Mouse (Mus musculus) kidney, embryonic 14.5 days (tissue): ENCODE data around the gene Aoc3. TPM values are rescaled to one million over a fixed set of nuclear protein-coding genes. Genes with fewer than 3 reads are reported as not detected.

Experiments
- ATAC-seq: fragments of 200-750 bp; cut with Nextera tagmentation; 2 replicates; pipeline ENCODE4 v1.8.0; 2017; ENCODE audit warnings: moderate number of reproducible peaks, mild to moderate bottlenecking, moderate TSS enrichment, moderate library complexity; ENCODE audit not compliant: low FRiP score, low TSS enrichment
- H3K27ac ChIP-seq: fragments of 300-500 bp; sonication (generic); 2 replicates; pipeline ENCODE4 v1.5.1; 2014; ENCODE audit warnings: low read depth, mild to moderate bottlenecking, low read length, moderate library complexity, mixed read lengths
- H3K27me3 ChIP-seq: fragments of 300-500 bp; sonication (generic); 2 replicates; pipeline ENCODE4 v1.6.1; 2014; ENCODE audit warnings: mild to moderate bottlenecking, low read length; ENCODE audit not compliant: control insufficient read depth, insufficient read depth
- H3K36me3 ChIP-seq: fragments of 300-500 bp; sonication (generic); 2 replicates; pipeline ENCODE4 v1.6.1; 2014; ENCODE audit warnings: low read length, mixed read lengths; ENCODE audit not compliant: control insufficient read depth, insufficient read depth
- H3K4me1 ChIP-seq: fragments of 300-500 bp; sonication (generic); 2 replicates; pipeline ENCODE4 v1.6.1; 2014; ENCODE audit warnings: low read length, mixed read lengths; ENCODE audit not compliant: control insufficient read depth, insufficient read depth
- H3K4me2 ChIP-seq: fragments of 300-500 bp; sonication (generic); replicated peaks from 2 replicates; pipeline ENCODE4 v1.6.1; 2014; ENCODE audit warnings: low read depth, mild to moderate bottlenecking, low read length
- H3K4me3 ChIP-seq: fragments of 300-500 bp; sonication (generic); 2 replicates; pipeline ENCODE4 v1.5.1; 2014; ENCODE audit warnings: mild to moderate bottlenecking, low read length
- H3K9ac ChIP-seq: fragments of 300-500 bp; sonication (generic); 2 replicates; pipeline ENCODE4 v1.6.1; 2014; ENCODE audit warnings: low read depth, mild to moderate bottlenecking, low read length, moderate library complexity
- H3K9me3 ChIP-seq: fragments of 300-500 bp; sonication (generic); 2 replicates; pipeline ENCODE4 v1.6.1; 2016; ENCODE audit warnings: low read length; ENCODE audit not compliant: control insufficient read depth
- WGBS: fragments of 180-500 bp; shearing (Covaris S2); extraction: QIAGEN DNeasy Blood & Tissue Kit; methylation state at CpG from one replicate; pipeline ENCODE4 v1.1.7; 2014; 5-methylcytosine and 5-hydroxymethylcytosine counted together
- polyA plus RNA-seq: library from polyadenylated mRNA; unstranded; fragments of >200 nt; fragmentation: Nextera tagmentation; extraction: Ambion mirVana; gene quantifications from 2 replicates; pipeline ENCODE4 v1.2.1, GENCODE M21; 2014

The Aoc3 gene
- polyA plus RNA-seq, 1 experiment from 2014 or later = 0.37 TPM

DNA sequence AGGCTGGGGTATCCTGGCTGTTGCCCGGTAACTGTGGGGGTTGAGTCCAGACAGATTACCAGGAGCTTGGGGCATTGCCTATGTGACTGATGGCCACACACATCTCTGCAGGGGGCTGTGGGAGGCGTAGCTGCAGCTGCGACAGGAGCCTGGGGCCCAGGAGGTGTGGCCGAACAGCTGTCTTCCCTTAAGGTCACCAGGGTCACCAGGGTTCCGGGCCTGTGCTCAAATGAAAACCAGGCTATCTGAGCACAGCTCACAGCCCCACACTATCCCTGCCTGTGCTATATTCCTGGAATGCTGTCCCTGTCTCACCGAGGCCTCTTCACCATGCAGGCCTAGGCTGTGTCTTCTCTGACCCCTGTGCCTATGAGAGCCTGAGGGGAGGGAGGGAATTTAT lies 4.1 kb downstream of the Aoc3 start:
- H3K36me3 ChIP-seq = no peaks in the 10 kb centered on the region
- no peaks in the 10 kb centered on the region for H3K27me3 ChIP-seq
- H3K4me1 ChIP-seq = peaks cover 14% of the 10 kb centered on the region; the same call in 1 of the 2 replicates
- no peak for ATAC-seq
- H3K9ac ChIP-seq = no peak overlapping the region
- no peak overlapping the region for H3K4me2 ChIP-seq
- no peaks in the 10 kb centered on the region for H3K9me3 ChIP-seq
- no peak overlapping the region for H3K4me3 ChIP-seq
- no peak overlapping the region for H3K27ac ChIP-seq
- WGBS = 8% methylated on average over 6 of the region's 6 CpGs

DNA sequence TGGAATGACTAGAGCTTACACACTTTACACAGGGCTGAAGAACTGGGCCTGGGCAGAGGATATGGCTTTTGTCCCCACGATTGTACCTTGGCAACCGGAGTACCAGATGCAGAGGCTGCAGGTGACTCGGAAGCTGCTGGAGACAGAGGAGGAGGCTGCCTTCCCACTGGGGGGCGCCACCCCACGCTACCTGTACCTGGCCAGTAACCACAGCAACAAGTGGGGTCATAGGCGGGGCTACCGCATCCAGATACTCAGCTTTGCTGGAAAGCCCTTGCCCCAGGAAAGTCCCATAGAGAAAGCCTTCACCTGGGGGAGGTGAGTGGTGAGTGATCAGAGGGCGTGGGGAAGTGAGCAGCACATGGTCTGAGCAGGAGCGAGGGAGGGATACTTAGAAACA lies 5.3 kb downstream of the Aoc3 start:
- no peaks in the 10 kb centered on the region for H3K9me3 ChIP-seq
- H3K4me1 ChIP-seq = peaks cover 14% of the 10 kb centered on the region; the same call in 1 of the 2 replicates
- no peak overlapping the region for H3K4me2 ChIP-seq
- H3K27me3 ChIP-seq = no peaks in the 10 kb centered on the region
- no peaks in the 10 kb centered on the region for H3K36me3 ChIP-seq
- no peak overlapping the region for H3K9ac ChIP-seq
- H3K27ac ChIP-seq = no peak overlapping the region
- no peak for ATAC-seq
- no peak overlapping the region for H3K4me3 ChIP-seq
- 83% methylated on average over 9 of the region's 9 CpGs for WGBS

DNA sequence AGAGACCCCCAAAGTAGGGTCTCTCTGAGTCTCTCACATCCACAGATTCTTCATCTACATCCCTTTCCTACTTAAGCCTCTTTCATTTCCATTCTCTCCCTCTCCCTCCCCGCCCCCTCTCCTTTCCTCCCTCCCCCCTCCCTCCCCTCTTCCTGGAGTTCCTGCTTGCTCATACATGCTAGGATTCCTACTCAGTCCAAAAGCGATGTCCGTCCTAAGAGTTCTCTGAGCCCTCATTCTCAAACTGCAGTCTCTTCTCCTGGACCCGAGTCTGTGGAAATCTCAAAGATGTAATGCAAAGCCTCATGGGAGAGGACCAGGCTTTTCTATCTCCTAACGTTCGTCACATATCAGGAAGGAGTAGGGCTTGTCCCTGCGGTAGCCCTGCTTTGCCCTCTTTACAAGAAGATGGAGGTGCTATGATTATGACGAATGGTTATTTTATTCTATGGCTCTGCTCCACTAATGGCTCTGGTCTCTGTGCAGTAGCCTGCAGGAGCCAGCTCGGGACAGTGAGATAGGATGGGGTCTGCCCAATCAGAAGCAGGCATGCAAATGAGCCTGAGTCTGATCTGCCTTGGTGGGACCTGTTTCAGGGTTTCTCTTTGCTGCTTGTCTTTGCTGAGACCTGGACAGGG lies 7.8 kb downstream of the Aoc3 start:
- peak overlapping the region; percentile 27; the same call in 1 of the 2 replicates for H3K4me3 ChIP-seq
- peak overlapping the region; percentile 52 for H3K4me2 ChIP-seq
- H3K27ac ChIP-seq = peak overlapping the region; percentile 63; the same call in 1 of the 2 replicates
- H3K9ac ChIP-seq = no peak overlapping the region
- no peaks in the 10 kb centered on the region for H3K27me3 ChIP-seq
- H3K36me3 ChIP-seq = no peaks in the 10 kb centered on the region
- peak; percentile 92 for ATAC-seq
- H3K9me3 ChIP-seq = no peaks in the 10 kb centered on the region
- WGBS = 1% methylated on average over 9 of the region's 9 CpGs
- H3K4me1 ChIP-seq = peaks cover 14% of the 10 kb centered on the region; the same call in 1 of the 2 replicates

DNA sequence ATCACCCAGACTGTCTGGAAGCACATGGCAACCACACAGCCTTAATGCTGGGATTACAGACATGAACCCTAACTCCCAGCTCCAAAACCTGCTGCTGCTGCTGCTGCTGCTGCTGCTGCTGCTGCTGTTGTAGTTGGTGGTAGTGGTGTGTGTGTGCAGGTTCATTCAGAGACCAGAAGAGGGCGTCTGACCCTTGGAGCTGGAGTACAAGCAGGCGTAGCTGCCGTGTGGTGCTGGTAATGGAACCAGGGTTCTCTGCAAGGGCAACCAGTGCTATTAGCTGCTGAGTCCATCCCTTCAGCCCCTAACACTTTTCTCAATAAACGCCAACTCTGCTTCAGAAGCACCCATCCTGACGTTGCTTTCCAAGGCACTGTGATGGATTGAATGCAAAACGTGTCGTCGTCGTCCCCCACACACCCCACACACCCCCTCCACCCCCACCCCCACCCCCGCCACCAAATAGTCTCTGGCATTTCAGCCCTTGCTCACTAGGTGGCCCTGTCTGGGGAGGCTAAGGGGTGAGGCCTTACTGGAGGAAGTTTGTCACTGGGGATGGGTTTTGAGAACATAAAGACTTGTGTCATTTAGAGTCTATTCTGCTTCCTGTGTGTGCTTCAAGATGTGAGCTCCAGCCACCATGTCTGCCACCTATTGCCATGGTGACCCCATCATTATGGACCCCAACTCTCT lies 16.8 kb downstream of the Aoc3 start:
- Histone ChIP-seq H3K4me2 (no peak overlapping the region), H3K4me1 (0 out of 2 replicates have a peak, but pooled peaks cover 4% of the 10 kb centered on the region), H3K9me3 (no peaks in the 10 kb centered on the region), H3K36me3 (no peaks in the 10 kb centered on the region), H3K9ac (no peak overlapping the region), H3K27me3 (no peaks in the 10 kb centered on the region), H3K27ac (no peak overlapping the region), H3K4me3 (no peak overlapping the region)
- 74% methylated on average over 10 of the region's 10 CpGs for WGBS
- no peak for ATAC-seq

DNA sequence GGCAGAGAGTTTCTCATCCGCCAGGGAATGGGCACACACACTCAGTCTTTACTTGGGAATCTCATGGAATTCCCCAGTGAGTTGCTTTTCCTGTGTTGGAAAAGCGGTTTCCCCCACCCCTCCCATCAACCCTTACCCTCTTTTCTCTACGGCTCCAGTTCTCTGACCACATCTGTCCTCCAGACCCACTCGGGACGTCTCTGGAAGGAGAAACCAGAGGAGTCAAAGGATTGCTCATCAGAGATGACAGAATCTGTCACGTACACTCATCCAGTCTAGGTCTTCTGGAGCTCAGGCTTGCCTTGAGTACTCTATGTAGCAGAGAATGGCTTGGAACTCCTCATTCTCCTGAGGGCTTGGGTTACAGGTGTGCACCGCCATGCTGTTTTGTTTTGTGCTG lies 18.4 kb downstream of the Aoc3 start:
- Histone ChIP-seq H3K9me3 (no peaks in the 10 kb centered on the region), H3K27me3 (no peaks in the 10 kb centered on the region), H3K27ac (no peak overlapping the region), H3K4me1 (0 out of 2 replicates have a peak, but pooled peaks cover 4% of the 10 kb centered on the region), H3K4me3 (no peak overlapping the region), H3K36me3 (no peaks in the 10 kb centered on the region), H3K9ac (no peak overlapping the region), H3K4me2 (no peak overlapping the region)
- WGBS = 74% methylated on average over 7 of the region's 7 CpGs
- ATAC-seq = no peak

DNA sequence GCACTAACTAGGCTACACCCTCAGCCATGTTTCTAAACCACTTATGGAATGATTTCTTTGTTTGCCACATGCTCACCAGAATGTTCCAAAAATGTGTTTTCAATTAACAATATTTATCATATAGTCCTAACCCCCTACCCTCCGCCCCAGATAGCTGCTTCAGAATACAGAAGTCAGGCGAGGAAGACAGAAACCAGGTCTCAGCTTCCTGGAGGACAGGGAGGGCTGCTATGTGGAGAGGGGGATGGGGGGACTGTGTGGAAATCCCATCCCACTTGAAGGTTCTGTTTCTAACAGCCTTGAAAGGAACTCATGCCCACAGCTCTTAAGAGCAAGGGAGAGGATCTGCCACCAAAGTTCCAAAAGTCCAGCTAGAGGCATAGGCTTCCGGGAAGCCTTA lies 18.8 kb downstream of the Aoc3 start:
- H3K27ac ChIP-seq = no peak overlapping the region
- ATAC-seq = no peak

DNA sequence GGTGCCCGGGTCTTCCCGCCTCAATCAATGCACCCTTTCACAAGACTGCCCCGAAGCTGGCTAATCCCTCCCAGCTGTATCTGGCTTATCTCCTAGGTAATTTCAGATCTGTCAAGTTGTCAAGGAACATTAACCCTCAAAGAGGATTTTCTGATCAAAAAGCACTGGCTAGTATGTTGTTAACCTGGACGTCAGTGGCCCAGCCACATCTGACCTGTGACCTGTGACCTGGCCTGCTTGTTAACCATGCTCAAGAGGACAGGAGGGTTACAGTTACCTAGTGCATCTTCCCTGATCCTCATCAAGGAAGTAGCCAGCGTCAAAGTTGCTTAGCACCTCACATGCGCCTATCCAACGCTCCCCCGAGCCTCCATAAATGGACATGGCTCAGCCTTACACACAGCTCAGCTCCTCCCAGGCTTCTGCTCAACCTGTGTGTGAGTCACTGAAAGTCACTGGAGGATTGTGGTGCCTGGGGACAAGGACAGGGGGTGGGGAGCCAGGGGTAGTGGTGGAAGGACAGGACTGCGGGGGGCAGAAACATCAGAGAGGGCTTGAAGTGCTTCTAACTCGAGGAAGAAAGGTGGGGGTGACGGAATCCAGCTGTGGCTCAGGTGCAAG lies 20.8 kb downstream of the Aoc3 start:
- no peaks in the 10 kb centered on the region for H3K27me3 ChIP-seq
- no peak overlapping the region for H3K4me3 ChIP-seq
- no peaks in the 10 kb centered on the region for H3K9me3 ChIP-seq
- 0 out of 2 replicates have a peak, but pooled peaks cover 4% of the 10 kb centered on the region for H3K4me1 ChIP-seq
- H3K4me2 ChIP-seq = no peak overlapping the region
- H3K27ac ChIP-seq = no peak overlapping the region
- H3K36me3 ChIP-seq = no peaks in the 10 kb centered on the region
- H3K9ac ChIP-seq = no peak overlapping the region
- 0 out of 2 replicates have a peak, but pooled peaks have one; percentile 35 for ATAC-seq
- 52% methylated on average over 11 of the region's 11 CpGs for WGBS

More for the DNA sequence above, 18.8 kb downstream of the Aoc3 start:
- no peak overlapping the region for H3K9ac ChIP-seq
- H3K4me3 ChIP-seq = no peak overlapping the region
- 83% methylated on average over 3 of the region's 3 CpGs for WGBS
- no peak overlapping the region for H3K4me2 ChIP-seq
- H3K4me1 ChIP-seq = 0 out of 2 replicates have a peak, but pooled peaks cover 4% of the 10 kb centered on the region
- no peaks in the 10 kb centered on the region for H3K9me3 ChIP-seq
- no peaks in the 10 kb centered on the region for H3K27me3 ChIP-seq
- H3K36me3 ChIP-seq = no peaks in the 10 kb centered on the region

DNA sequence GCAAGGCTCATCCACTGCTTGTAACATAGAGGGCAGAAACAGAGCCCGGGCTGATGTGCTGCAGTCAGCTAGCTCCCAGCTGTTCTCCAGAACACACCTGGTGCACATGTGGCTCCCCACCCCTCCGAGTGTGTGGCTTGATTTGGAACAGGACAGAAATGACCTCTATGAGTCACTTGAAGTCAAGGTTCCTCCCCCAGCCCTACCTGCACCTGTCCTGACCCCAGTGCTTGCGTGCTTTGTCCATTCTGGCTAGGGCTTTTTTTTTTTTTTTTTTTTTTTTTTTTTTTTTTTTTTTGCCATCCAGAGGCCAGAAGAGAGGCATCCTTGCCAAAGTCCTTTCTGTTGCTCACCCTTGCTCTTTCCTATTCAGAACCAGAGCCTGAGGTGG lies 21.3 kb downstream of the Aoc3 start:
- Histone ChIP-seq H3K4me1 (0 out of 2 replicates have a peak, but pooled peaks cover 4% of the 10 kb centered on the region), H3K36me3 (no peaks in the 10 kb centered on the region), H3K27me3 (no peaks in the 10 kb centered on the region), H3K9me3 (no peaks in the 10 kb centered on the region), H3K4me2 (no peak overlapping the region), H3K27ac (no peak overlapping the region), H3K9ac (no peak overlapping the region), H3K4me3 (no peak overlapping the region)
- 58% methylated on average over 3 of the region's 3 CpGs for WGBS
- ATAC-seq = no peak

DNA sequence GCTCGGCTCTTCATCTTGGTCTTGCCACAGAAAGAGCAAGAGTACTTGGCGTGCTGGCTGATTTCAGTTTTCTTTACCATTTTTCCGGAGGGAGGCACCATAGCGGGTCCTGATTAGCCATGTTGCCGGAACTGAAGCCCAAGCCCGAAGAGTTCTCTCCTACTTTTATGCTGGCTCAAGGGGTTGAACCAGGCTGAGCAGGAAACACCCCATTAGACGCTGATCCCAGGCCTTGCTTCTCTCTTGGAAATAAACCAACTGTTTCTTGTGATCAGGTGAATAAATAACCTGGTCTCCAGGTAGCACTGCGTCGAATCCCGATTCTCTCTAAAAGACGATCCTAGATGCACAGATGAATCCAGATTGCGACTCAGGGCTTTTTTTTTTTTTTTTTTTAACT lies 23.0 kb downstream of the Aoc3 start:
- Histone ChIP-seq H3K9ac (no peak overlapping the region), H3K4me1 (0 out of 2 replicates have a peak, but pooled peaks cover 4% of the 10 kb centered on the region), H3K4me2 (no peak overlapping the region), H3K27me3 (no peaks in the 10 kb centered on the region), H3K36me3 (no peaks in the 10 kb centered on the region), H3K9me3 (no peaks in the 10 kb centered on the region), H3K27ac (no peak overlapping the region), H3K4me3 (no peak overlapping the region)
- WGBS = 83% methylated on average over 12 of the region's 12 CpGs
- ATAC-seq = no peak
